Mouse (Mus musculus) spleen, adult 18-20 months (tissue): ENCODE measurements at regions not wholly inside any gene's neighbourhood (a gene's known extent, or its start where the extent isn't known, plus 50 kb on each side); places are given as distances from the start of the nearest gene placed in this dataset.

Source experiments
- DNase-seq, 2 experiments: peaks; one replicate each; pipeline ENCODE4 v3.0.0; 2022; ENCODE audit warnings: mixed read lengths in 2 of 2

DNA sequence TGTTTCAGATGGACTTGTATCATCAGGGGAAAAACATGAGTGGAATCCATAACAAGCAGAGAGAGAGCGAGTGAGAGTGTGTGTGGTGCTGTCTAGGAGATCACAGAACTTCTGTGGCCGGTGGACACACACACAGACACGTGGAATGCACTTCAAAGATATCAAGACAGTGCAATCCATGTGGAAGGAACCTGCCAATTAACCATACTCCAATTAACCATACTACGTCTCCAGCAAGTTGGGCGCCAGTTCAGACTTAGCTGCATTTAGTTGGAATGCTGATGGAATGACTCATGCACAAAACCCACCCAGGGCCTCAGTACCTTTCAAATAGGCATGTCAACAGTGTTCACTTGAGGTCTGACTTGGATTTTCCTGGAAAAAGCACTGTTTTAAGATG, 172.8 kb upstream of the Rnd3 start:
- DNase-seq, result no peak

DNA sequence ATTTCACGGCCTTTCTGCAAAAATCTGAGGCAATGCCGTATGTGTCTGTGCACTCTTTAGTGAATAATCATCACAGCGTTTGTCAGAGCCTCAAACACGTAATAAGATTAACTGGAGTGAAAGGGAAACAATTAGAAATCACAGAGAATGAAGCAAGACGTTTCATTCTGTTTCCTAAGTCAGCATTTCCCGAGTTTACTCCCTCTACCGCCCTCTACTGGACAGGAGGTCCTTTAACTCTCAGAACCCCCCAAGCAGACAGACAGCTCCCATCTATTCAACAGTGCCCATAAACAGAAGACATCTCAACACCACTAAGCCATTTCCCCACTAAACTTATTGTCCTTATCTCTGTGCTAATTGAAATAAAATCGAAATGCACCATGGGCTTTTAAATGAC, 167.5 kb upstream of the Rnd3 start:
- no peak for DNase-seq

GRCm38 (mm10) chr2:51313414-51313813, 164.5 kb upstream of the Rnd3 start:
- DNase-seq, result no peak

DNA sequence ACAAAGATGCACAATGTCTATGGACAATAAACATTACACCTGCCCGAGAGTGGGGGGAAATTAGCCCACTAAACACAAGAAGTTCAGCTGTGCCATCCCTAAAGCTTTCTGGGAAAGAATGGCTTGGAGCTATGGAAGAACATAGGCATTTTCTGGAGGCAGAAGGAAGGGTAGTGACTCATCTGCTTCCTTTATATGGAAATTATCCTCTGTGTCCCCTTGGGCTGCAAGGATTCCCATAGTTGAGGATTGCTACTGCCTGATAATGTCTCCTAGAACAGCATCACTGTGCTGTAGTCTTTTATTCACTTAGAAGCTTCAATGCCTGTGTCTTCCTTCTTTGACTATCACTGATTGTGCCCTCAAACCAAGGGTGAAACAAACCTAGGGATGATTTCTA, 157.3 kb upstream of the Rnd3 start:
- DNase-seq, result no peak

- DNase-seq, result peak; percentile 6 to 11
These were observed 156.5 kb upstream of the Rnd3 start for GRCm38 (mm10) chr2:51305411-51305810.

- DNase-seq, result no peak
These were observed 155.8 kb upstream of the Rnd3 start for GRCm38 (mm10) chr2:51304694-51305093.

- no peak for DNase-seq
These were observed 141.8 kb upstream of the Rnd3 start for GRCm38 (mm10) chr2:51290659-51291260.

- no peak for DNase-seq
These were observed 139.8 kb upstream of the Rnd3 start for GRCm38 (mm10) chr2:51288678-51289077.

- DNase-seq, result no peak
These were observed 136.7 kb upstream of the Rnd3 start for GRCm38 (mm10) chr2:51285632-51286031.

DNA sequence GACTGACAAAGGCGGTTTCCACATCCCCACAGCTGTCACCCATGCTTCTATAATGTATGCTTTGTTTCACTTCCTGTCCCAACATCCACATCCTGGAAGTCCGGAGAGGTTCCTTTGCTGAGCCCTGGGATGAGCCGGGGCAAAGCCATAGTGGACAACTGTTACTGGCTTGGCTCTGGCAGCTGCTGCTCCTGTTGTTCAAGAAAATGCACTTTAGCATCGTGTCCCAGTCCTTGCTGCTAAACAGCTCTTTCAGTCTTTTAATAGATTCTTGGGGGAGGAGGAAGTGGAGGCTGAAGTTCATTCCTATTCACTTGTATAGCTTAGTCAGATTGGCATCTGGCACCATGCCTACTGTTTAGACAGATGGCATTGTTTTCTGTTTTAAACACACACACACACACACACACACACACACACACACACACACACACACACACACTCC, 135.9 kb upstream of the Rnd3 start:
- DNase-seq, result no peak

- no peak for DNase-seq
These were observed 130.6 kb upstream of the Rnd3 start for GRCm38 (mm10) chr2:51279396-51280045.

DNA sequence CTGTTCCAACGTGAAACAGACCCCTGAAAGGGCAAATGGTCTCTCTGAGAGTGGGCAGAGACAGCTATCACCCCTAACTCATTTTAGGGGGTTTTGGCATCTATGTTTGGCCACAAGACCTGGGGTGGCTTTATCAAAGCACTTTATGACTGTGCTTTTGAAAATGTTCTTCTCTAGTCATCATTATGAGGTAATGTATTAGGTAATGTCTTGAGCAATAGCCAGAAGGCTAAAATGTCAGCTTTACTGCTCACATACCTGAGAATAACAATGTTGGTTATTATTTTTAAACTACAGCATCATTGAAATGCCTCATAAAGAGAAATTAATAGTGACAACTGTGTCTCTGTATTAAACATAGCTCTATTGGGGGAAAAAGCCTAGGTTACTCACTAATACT, 129.9 kb upstream of the Rnd3 start:
- DNase-seq, result no peak

- DNase-seq, result no peak
These were observed 129.4 kb upstream of the Rnd3 start for GRCm38 (mm10) chr2:51278356-51278755.

GRCm38 (mm10) chr2:51276591-51276990, 127.7 kb upstream of the Rnd3 start:
- DNase-seq, result no peak

DNA sequence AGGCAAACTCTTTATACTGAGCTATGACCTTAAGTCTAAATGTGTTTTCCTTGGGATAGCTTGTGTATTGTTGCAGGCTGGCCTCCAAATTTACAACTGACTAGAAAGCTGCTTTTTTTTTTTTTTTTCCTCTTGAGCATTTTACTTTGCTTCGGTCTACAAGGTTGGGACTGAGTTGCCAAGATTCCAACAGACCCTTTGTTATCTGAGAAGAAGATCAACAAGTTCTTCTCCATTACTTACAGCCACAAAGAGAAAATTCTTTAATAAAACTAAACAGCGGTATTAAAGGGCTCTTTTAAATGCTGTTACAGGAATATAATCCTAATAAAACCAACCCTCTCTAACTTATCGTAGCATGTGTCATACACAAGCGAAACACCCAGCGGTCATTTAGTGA, 124.4 kb upstream of the Rnd3 start:
- DNase-seq, result no peak

- DNase-seq, result no peak
These were observed 119.6 kb upstream of the Rnd3 start for GRCm38 (mm10) chr2:51268532-51268931.

DNA sequence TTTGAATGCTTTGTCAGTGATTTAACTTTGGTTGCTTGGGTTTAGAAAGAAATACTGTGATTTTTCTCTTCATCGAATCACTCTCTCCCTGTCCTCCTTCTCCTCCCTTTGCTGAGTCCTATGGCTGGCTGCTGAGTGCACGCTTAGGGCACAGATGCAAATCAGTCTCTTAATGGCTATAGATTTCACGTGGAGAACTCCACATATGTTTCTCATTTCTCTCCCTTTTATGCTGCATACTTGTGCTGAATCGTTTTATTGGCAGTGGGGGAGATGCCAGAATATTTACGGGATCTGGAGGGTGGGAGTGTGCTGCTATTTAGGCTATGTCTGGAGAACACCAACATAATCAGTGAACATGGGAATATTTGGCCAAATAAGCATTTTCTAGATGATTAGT, 118.8 kb upstream of the Rnd3 start:
- DNase-seq, result no peak

- DNase-seq, result no peak
These were observed 113.6 kb upstream of the Rnd3 start for GRCm38 (mm10) chr2:51262506-51262905.

DNA sequence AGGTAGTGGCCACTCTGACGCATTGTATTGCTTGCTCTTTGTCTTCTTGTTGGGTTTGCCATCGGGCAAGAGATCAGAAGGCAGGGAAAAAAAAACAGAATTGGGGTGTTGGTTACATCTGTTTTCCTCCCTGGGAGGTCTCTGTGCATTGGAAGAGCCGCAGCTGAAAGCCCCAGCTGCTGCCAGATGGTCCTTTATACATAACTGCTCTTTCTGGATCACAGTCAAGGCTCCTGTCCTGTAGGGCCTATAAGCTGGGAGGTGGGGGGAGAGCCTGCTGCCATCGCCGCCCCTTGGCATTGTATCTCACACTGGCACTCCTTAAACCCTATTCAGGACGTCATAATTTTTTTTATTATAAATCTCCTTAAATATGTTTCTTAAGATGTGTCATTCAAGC, 101.9 kb upstream of the Rnd3 start:
- no peak for DNase-seq

DNA sequence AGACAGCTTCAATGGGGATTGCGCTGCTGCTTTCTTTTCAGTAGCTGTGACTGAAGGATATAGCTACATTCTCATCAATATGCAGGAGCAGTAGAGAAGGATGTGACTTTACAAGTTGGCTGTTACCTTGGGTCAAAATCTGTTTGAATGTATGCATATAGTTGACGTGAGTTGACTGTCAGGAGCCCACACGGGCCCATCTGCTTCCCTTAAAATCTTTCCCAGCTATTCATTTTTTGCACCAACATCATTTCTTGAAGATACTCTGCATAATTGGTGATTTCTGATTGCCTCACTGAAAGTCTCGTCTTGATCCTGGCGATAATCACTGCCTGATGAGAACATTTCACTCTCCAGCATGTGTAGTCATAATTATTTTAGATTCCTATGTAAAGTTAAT, 92.7 kb upstream of the Rnd3 start:
- no peak for DNase-seq

DNA sequence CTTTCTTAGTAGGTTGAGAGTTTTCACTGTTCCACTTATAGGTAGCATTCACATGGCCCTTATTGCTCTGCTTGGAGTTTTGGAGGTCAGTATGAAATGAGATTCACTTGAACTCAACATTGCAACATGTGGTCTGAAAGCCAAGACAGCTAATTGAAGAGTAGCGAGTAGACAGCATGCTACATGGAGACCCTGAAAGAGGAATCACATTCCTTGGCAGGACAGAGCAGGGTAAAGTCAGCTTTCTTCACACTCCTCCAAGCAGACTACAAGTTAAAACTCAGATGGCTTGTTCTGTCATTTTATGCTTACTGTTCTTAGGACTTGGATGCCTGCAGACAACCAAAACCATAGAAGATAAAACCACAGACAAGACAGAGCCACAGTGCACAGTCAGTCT, 91.1 kb upstream of the Rnd3 start:
- no peak for DNase-seq

GRCm38 (mm10) chr2:51238992-51239391, 90.1 kb upstream of the Rnd3 start:
- no peak for DNase-seq

- DNase-seq, result no peak
These were observed 89.4 kb upstream of the Rnd3 start for GRCm38 (mm10) chr2:51238131-51238931.

DNA sequence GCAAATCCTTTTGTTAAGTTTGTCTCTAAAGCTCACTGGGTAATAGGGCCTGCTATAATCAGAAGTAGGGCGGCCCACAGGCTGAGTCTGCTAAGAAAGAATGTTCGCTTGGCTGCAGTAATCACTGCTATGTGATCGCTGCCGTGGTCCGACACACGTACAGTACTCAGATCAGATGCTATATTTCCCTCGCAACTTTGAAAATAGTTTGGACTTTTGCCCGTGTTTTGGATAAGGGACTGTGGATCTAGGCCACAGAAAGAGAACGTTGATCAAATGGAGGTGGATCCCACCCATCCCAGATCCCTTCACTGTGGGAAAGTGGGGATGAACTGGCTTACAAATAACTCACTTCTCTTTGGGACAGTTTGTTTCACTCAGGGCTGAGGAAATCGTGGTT, 88.5 kb upstream of the Rnd3 start:
- DNase-seq, result no peak
